Mouse (Mus musculus) neural tube, embryonic 13.5 days (tissue): ENCODE data around the gene Slamf9. TPM values are rescaled to one million over a fixed set of nuclear protein-coding genes. Genes with fewer than 3 reads are reported as not detected.
A peak's percentile ranks its signal among the peaks of the same experiment; 100 is the strongest.

Experiments used
- ATAC-seq: fragments of 200-750 bp; cut with Nextera tagmentation; 2 replicates; pipeline ENCODE4 v1.8.0; 2017; ENCODE audit warnings: low read depth, mild to moderate bottlenecking, moderate TSS enrichment, moderate library complexity
- H3K27ac ChIP-seq: fragments of 300-500 bp; sonication (generic); replicated peaks from 2 replicates; pipeline ENCODE4 v1.5.1; 2015; ENCODE audit warnings: moderate library complexity, mild to moderate bottlenecking, inconsistent platforms
- H3K27me3 ChIP-seq: fragments of 300-500 bp; sonication (generic); 2 replicates; pipeline ENCODE4 v1.6.1; 2015; ENCODE audit warnings: mild to moderate bottlenecking, inconsistent platforms
- H3K36me3 ChIP-seq: fragments of 300-500 bp; sonication (generic); 2 replicates; pipeline ENCODE4 v1.6.1; 2015; ENCODE audit warnings: mild to moderate bottlenecking, inconsistent platforms
- H3K4me1 ChIP-seq: fragments of 300-500 bp; sonication (generic); replicated peaks from 2 replicates; pipeline ENCODE4 v1.6.1; 2015; ENCODE audit warnings: inconsistent platforms
- H3K4me2 ChIP-seq: fragments of 300-500 bp; sonication (generic); 2 replicates; pipeline ENCODE4 v1.6.1; 2015; ENCODE audit warnings: inconsistent platforms, mild to moderate bottlenecking, moderate library complexity
- H3K4me3 ChIP-seq: fragments of 300-500 bp; sonication (generic); 2 replicates; pipeline ENCODE4 v1.5.1; 2015; ENCODE audit warnings: mild to moderate bottlenecking, inconsistent platforms
- H3K9ac ChIP-seq: fragments of 300-500 bp; sonication (generic); 2 replicates; pipeline ENCODE4 v1.6.1; 2015; ENCODE audit warnings: moderate library complexity, mild to moderate bottlenecking, inconsistent platforms
- H3K9me3 ChIP-seq: fragments of 300-500 bp; sonication (generic); 2 replicates; pipeline ENCODE4 v1.6.1; 2016; ENCODE audit warnings: inconsistent platforms
- WGBS: fragments of 180-500 bp; shearing (Covaris S2); methylation state at CpG from one replicate; pipeline ENCODE4 v1.1.7; 2015; 5-methylcytosine and 5-hydroxymethylcytosine counted together
- polyA plus RNA-seq: library from polyadenylated mRNA; unstranded; fragments of >200 nt; fragmentation: Nextera tagmentation; extraction: Ambion mirVana; gene quantifications from 2 replicates; pipeline ENCODE4 v1.2.1, GENCODE M21; 2015

Gene Slamf9
- polyA plus RNA-seq, 1 experiment from 2014 or later, result not detected

- peak overlapping the region; percentile 78 for H3K9ac ChIP-seq
- ATAC-seq, result no peak
- peak overlapping the region; percentile 80 for H3K4me2 ChIP-seq
- H3K36me3 ChIP-seq, result 0 out of 2 replicates have a peak, but pooled peaks cover 4% of the 10 kb centered on the region
- peaks cover 71% of the 10 kb centered on the region for H3K4me1 ChIP-seq
- WGBS, result 19% methylated on average over 11 of the region's 11 CpGs
- H3K9me3 ChIP-seq, result no peaks in the 10 kb centered on the region
- peaks cover 4% of the 10 kb centered on the region; the same call in 1 of the 2 replicates for H3K27me3 ChIP-seq
- no peak overlapping the region; the same call in 1 of the 2 replicates for H3K27ac ChIP-seq
- peak overlapping the region; percentile 57 for H3K4me3 ChIP-seq
Observed at GRCm38 (mm10) chr1:172484236-172484635, 9.1 kb downstream of the Slamf9 start.

DNA sequence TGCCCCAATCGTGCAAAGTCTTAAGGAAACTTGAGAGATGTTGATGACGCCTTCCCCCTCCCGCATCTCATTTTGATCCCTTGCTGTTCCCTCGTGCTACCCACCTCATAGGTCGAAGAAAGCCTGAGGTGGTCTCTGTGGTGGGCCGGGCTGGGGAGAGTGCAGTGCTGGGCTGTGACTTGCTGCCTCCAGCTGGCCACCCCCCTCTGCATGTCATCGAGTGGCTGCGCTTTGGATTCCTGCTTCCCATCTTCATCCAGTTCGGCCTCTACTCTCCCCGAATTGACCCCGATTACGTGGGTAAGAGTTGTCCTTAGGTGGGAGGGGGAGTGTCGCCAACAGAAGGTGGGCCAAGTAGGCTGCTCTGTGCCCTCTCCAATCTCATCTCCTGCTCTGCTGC, 9.5 kb downstream of the Slamf9 start:
- no peak for ATAC-seq
- no peak overlapping the region for H3K27ac ChIP-seq
- WGBS, result 32% methylated on average over 13 of the region's 13 CpGs
- H3K4me1 ChIP-seq, result peaks cover 71% of the 10 kb centered on the region
- peaks cover 4% of the 10 kb centered on the region; the same call in 1 of the 2 replicates for H3K27me3 ChIP-seq
- H3K36me3 ChIP-seq, result 0 out of 2 replicates have a peak, but pooled peaks cover 4% of the 10 kb centered on the region
- peak overlapping the region; percentile 57 for H3K4me3 ChIP-seq
- peak overlapping the region; percentile 80 for H3K4me2 ChIP-seq
- no peaks in the 10 kb centered on the region for H3K9me3 ChIP-seq
- peak overlapping the region; percentile 78 for H3K9ac ChIP-seq

GRCm38 (mm10) chr1:172485821-172486220, 10.7 kb downstream of the Slamf9 start:
- Histone ChIP-seq H3K4me2 (peak overlapping the region; percentile 80), H3K9me3 (no peaks in the 10 kb centered on the region), H3K27me3 (no peaks in the 10 kb centered on the region), H3K4me3 (peak overlapping the region; percentile 57), H3K9ac (peak overlapping the region; percentile 51), H3K4me1 (peaks cover 80% of the 10 kb centered on the region), H3K27ac (peak overlapping the region; percentile 52), H3K36me3 (0 out of 2 replicates have a peak, but pooled peaks cover 4% of the 10 kb centered on the region)
- ATAC-seq, result no peak
- WGBS, result 10% methylated on average over 6 of the region's 6 CpGs

DNA sequence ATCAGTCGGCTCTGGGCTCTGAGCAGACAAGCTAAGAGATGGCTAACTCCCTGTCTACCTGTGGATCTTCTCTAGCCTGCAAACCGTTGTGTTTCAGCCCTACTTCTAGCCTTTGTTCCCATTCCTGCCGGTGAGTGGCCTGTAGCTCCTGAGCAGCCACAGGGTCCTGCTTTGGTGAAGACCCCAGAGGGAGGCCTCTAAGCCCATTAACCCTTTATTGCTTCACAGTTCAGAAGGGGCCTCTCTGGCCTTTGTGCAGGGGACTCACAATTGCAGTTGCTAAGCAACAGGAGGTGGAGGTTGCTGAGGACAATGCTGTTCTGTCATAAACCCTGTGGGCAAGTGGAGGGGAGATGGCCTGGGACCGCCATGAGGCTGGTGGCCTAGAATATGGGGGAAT, 11.1 kb downstream of the Slamf9 start:
- Histone ChIP-seq H3K9me3 (no peaks in the 10 kb centered on the region), H3K4me3 (peak overlapping the region; percentile 57), H3K4me1 (peaks cover 77% of the 10 kb centered on the region), H3K9ac (peak overlapping the region; percentile 51), H3K27ac (peak overlapping the region; percentile 52), H3K27me3 (no peaks in the 10 kb centered on the region), H3K4me2 (peak overlapping the region; percentile 80), H3K36me3 (peaks cover 4% of the 10 kb centered on the region; the same call in 1 of the 2 replicates)
- WGBS, result 7% methylated on average over 4 of the region's 4 CpGs
- ATAC-seq, result no peak

DNA sequence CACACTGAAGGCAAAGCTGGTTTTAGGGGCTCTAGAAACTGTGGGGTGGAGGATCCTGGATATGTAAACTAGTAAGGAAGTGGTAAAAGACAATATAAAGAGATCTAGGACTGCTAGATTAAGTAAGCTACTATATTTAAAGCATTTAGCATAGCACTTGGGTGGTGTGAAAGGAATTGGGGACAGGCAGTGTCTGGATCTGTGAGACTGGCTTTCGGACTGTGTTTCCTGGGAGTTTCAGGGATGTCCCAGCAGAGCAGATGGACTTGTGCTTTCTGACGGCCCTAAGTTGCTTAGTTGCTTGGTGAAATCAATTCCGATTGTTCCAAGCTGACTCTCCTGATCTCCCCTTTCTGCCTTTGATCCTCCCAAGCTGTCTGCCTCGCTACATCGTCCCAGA, 11.5 kb downstream of the Slamf9 start:
- H3K4me3 ChIP-seq, result peak overlapping the region; percentile 57
- WGBS, result 26% methylated on average over 5 of the region's 5 CpGs
- peak overlapping the region; percentile 80 for H3K4me2 ChIP-seq
- peaks cover 73% of the 10 kb centered on the region for H3K4me1 ChIP-seq
- peak overlapping the region; percentile 52; the same call in 1 of the 2 replicates for H3K27ac ChIP-seq
- peak overlapping the region; percentile 51 for H3K9ac ChIP-seq
- no peak for ATAC-seq
- H3K36me3 ChIP-seq, result peaks cover 7% of the 10 kb centered on the region; the same call in 1 of the 2 replicates
- no peaks in the 10 kb centered on the region for H3K27me3 ChIP-seq
- no peaks in the 10 kb centered on the region for H3K9me3 ChIP-seq

GRCm38 (mm10) chr1:172487859-172488258, 12.7 kb downstream of the Slamf9 start:
- H3K9ac ChIP-seq, result no peak overlapping the region
- no peaks in the 10 kb centered on the region for H3K27me3 ChIP-seq
- no peaks in the 10 kb centered on the region for H3K9me3 ChIP-seq
- ATAC-seq, result no peak
- no peak overlapping the region for H3K4me2 ChIP-seq
- no peak overlapping the region for H3K27ac ChIP-seq
- WGBS, result 80% methylated on average over 4 of the region's 4 CpGs
- no peak overlapping the region for H3K4me3 ChIP-seq
- peaks cover 19% of the 10 kb centered on the region for H3K36me3 ChIP-seq
- peaks cover 74% of the 10 kb centered on the region for H3K4me1 ChIP-seq

DNA sequence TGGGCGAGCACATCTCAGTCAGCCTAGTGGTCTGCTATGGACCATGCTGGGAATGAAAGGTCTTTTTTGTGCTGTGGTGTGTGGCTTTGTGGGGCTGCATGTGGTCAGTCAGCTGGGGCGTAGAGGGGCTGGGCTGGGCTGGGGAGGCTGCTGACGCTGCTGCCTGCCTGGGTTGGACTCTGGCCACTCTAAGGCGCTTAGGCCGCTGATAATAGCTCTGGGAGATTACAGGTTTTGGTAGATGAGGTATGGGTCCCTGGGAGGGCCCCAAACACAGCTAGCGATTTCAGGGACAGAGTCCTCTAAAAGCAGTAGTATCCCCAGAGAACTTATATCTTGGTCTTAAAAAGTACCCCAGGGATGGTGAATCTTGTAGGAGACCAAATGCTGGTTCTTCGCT, 13.7 kb downstream of the Slamf9 start:
- no peaks in the 10 kb centered on the region for H3K27me3 ChIP-seq
- no peak overlapping the region for H3K4me3 ChIP-seq
- no peak overlapping the region for H3K27ac ChIP-seq
- ATAC-seq, result no peak
- peak overlapping the region; percentile 12; the same call in 1 of the 2 replicates for H3K9ac ChIP-seq
- 82% methylated on average over 7 of the region's 7 CpGs for WGBS
- no peak overlapping the region for H3K4me2 ChIP-seq
- H3K36me3 ChIP-seq, result peaks cover 29% of the 10 kb centered on the region
- peaks cover 64% of the 10 kb centered on the region for H3K4me1 ChIP-seq
- no peaks in the 10 kb centered on the region for H3K9me3 ChIP-seq

- peak overlapping the region; percentile 58; the same call in 1 of the 2 replicates for H3K9ac ChIP-seq
- H3K27me3 ChIP-seq, result no peaks in the 10 kb centered on the region
Observed at GRCm38 (mm10) chr1:172489585-172490250, 14.6 kb downstream of the Slamf9 start.

GRCm38 (mm10) chr1:172490261-172490661, 15.1 kb downstream of the Slamf9 start:
- Histone ChIP-seq H3K9me3 (no peaks in the 10 kb centered on the region), H3K4me3 (peak overlapping the region; percentile 22), H3K9ac (peak overlapping the region; percentile 58), H3K27ac (no peak overlapping the region), H3K36me3 (peaks cover 43% of the 10 kb centered on the region), H3K27me3 (no peaks in the 10 kb centered on the region), H3K4me1 (peaks cover 50% of the 10 kb centered on the region), H3K4me2 (peak overlapping the region; percentile 48)
- ATAC-seq, result peak; percentile 42
- 13% methylated on average over 10 of the region's 10 CpGs for WGBS

More at GRCm38 (mm10) chr1:172489585-172490250, 14.6 kb downstream of the Slamf9 start:
- peaks cover 56% of the 10 kb centered on the region for H3K4me1 ChIP-seq
- WGBS, result 61% methylated on average over 12 of the region's 12 CpGs
- peak; percentile 33; the same call in 1 of the 2 replicates for ATAC-seq
- H3K36me3 ChIP-seq, result peaks cover 38% of the 10 kb centered on the region
- H3K4me3 ChIP-seq, result peak overlapping the region; percentile 22; the same call in 1 of the 2 replicates
- no peak overlapping the region for H3K27ac ChIP-seq
- H3K9me3 ChIP-seq, result no peaks in the 10 kb centered on the region
- H3K4me2 ChIP-seq, result peak overlapping the region; percentile 48

GRCm38 (mm10) chr1:172492047-172492446, 16.9 kb downstream of the Slamf9 start:
- Histone ChIP-seq H3K4me3 (no peak overlapping the region), H3K9ac (no peak overlapping the region), H3K27me3 (no peaks in the 10 kb centered on the region; the same call in 1 of the 2 replicates), H3K4me2 (no peak overlapping the region), H3K27ac (no peak overlapping the region), H3K36me3 (peaks cover 58% of the 10 kb centered on the region), H3K4me1 (peaks cover 32% of the 10 kb centered on the region), H3K9me3 (no peaks in the 10 kb centered on the region)
- 88% methylated on average over 8 of the region's 8 CpGs for WGBS
- no peak for ATAC-seq

GRCm38 (mm10) chr1:172493516-172493915, 18.4 kb downstream of the Slamf9 start:
- no peak overlapping the region for H3K4me2 ChIP-seq
- no peak overlapping the region for H3K4me3 ChIP-seq
- ATAC-seq, result no peak
- peaks cover 71% of the 10 kb centered on the region for H3K36me3 ChIP-seq
- H3K4me1 ChIP-seq, result peaks cover 18% of the 10 kb centered on the region
- no peaks in the 10 kb centered on the region for H3K9me3 ChIP-seq
- peaks cover 7% of the 10 kb centered on the region for H3K27me3 ChIP-seq
- no peak overlapping the region for H3K9ac ChIP-seq
- no peak overlapping the region for H3K27ac ChIP-seq
- 76% methylated on average over 6 of the region's 6 CpGs for WGBS

GRCm38 (mm10) chr1:172496030-172496429, 20.9 kb downstream of the Slamf9 start:
- Histone ChIP-seq H3K4me3 (no peak overlapping the region), H3K4me1 (peaks cover 22% of the 10 kb centered on the region), H3K27me3 (peaks cover 30% of the 10 kb centered on the region), H3K36me3 (peaks cover 74% of the 10 kb centered on the region), H3K9me3 (no peaks in the 10 kb centered on the region), H3K9ac (no peak overlapping the region), H3K27ac (no peak overlapping the region), H3K4me2 (no peak overlapping the region)
- ATAC-seq, result no peak
- WGBS, result 89% methylated on average over 17 of the region's 17 CpGs
